Mouse (Mus musculus): ENCODE measurements at regions not wholly inside any gene's neighbourhood (a gene's known extent, or its start where the extent isn't known, plus 50 kb on each side); places are given as distances from the start of the nearest gene placed in this dataset.
A peak's percentile ranks its signal among the peaks of the same experiment; 100 is the strongest.

- no peak for TF ChIP-seq CTCF (IDR thresholded peaks at IDR 0.05)
- intact Hi-C loops (cut with DNase I): no loop called here
- DNase-seq (ENCODE audit: extremely low spot score in 1 of 2, low spot score in 2 of 2): no peak
- Histone ChIP-seq H3K27ac (no peak overlapping the region), H3K4me3 (no peak overlapping the region)
Measured at GRCm38 (mm10) chr16:15103938-15104337, 197.5 kb downstream of the Efcab1 start.

- no peak overlapping the region for H3K27ac ChIP-seq
- no peak overlapping the region for H3K4me3 ChIP-seq
- TF ChIP-seq CTCF (IDR thresholded peaks at IDR 0.05): peak; percentile 1
- DNase-seq (ENCODE audit: extremely low spot score in 1 of 2, low spot score in 2 of 2): no peak
- intact Hi-C loops (cut with DNase I): no loop called here
Measured at GRCm38 (mm10) chr16:15107234-15107633, 200.8 kb downstream of the Efcab1 start.

- no peak for DNase-seq (ENCODE audit: extremely low spot score in 1 of 2, low spot score in 2 of 2)
- no peak overlapping the region for H3K4me3 ChIP-seq
- intact Hi-C loops (cut with DNase I): no loop called here
- TF ChIP-seq CTCF (IDR thresholded peaks at IDR 0.05): no peak
- no peak overlapping the region for H3K27ac ChIP-seq
Measured at GRCm38 (mm10) chr16:15113131-15113530, 204.1 kb upstream of the Gm21897 start.

GRCm38 (mm10) chr16:15113989-15114556, 203.2 kb upstream of the Gm21897 start:
- intact Hi-C loops (cut with DNase I): no loop called here
- no peak overlapping the region for H3K4me3 ChIP-seq

GRCm38 (mm10) chr16:15114574-15115230, 202.6 kb upstream of the Gm21897 start:
- intact Hi-C loops (cut with DNase I): loop anchor here (5.0 kb wide), 1 partner anchor 412 kb away; no protein-coding TSS in a partner anchor
- no peak for DNase-seq (ENCODE audit: extremely low spot score in 1 of 2, low spot score in 2 of 2)
- no peak overlapping the region for H3K27ac ChIP-seq
- H3K4me3 ChIP-seq: no peak overlapping the region
- TF ChIP-seq CTCF (IDR thresholded peaks at IDR 0.05): no peak

More at GRCm38 (mm10) chr16:15113989-15114556, 203.2 kb upstream of the Gm21897 start:
- no peak for DNase-seq (ENCODE audit: extremely low spot score in 1 of 2, low spot score in 2 of 2)
- H3K27ac ChIP-seq: no peak overlapping the region
- no peak for TF ChIP-seq CTCF (IDR thresholded peaks at IDR 0.05)

- TF ChIP-seq CTCF (IDR thresholded peaks at IDR 0.05): no peak
- Histone ChIP-seq H3K4me3 (no peak overlapping the region), H3K27ac (no peak overlapping the region)
- no peak for DNase-seq (ENCODE audit: extremely low spot score in 1 of 2, low spot score in 2 of 2)
- intact Hi-C loops (cut with DNase I): loop anchor here (5.0 kb wide), 1 partner anchor 413 kb away; no protein-coding TSS in a partner anchor
Measured at GRCm38 (mm10) chr16:15115386-15115785, 201.9 kb upstream of the Gm21897 start.

GRCm38 (mm10) chr16:15119799-15120198, 197.5 kb upstream of the Gm21897 start:
- intact Hi-C loops (cut with DNase I): loop anchor here (5.0 kb wide), 1 partner anchor 417 kb away; no protein-coding TSS in a partner anchor
- Histone ChIP-seq H3K4me3 (no peak overlapping the region), H3K27ac (no peak overlapping the region)
- TF ChIP-seq CTCF (IDR thresholded peaks at IDR 0.05): peak; percentile 24; the same call in 1 of the 2 replicates
- no peak for DNase-seq (ENCODE audit: extremely low spot score in 1 of 2, low spot score in 2 of 2)

- TF ChIP-seq CTCF (IDR thresholded peaks at IDR 0.05): no peak
- no peak overlapping the region for H3K4me3 ChIP-seq
- DNase-seq (ENCODE audit: extremely low spot score in 1 of 2, low spot score in 2 of 2): no peak
- no peak overlapping the region for H3K27ac ChIP-seq
- intact Hi-C loops (cut with DNase I): no loop called here
Measured at GRCm38 (mm10) chr16:15128996-15129395, 188.3 kb upstream of the Gm21897 start.

- no peak for DNase-seq (ENCODE audit: extremely low spot score in 1 of 2, low spot score in 2 of 2)
- no peak for TF ChIP-seq CTCF (IDR thresholded peaks at IDR 0.05)
- Histone ChIP-seq H3K27ac (no peak overlapping the region), H3K4me3 (no peak overlapping the region)
- intact Hi-C loops (cut with DNase I): no loop called here
Measured at GRCm38 (mm10) chr16:15129806-15130205, 187.5 kb upstream of the Gm21897 start.

GRCm38 (mm10) chr16:15157852-15158251, 159.4 kb upstream of the Gm21897 start:
- Histone ChIP-seq H3K4me3 (no peak overlapping the region), H3K27ac (no peak overlapping the region)
- intact Hi-C loops (cut with DNase I): no loop called here
- DNase-seq (ENCODE audit: extremely low spot score in 1 of 2, low spot score in 2 of 2): no peak
- no peak for TF ChIP-seq CTCF (IDR thresholded peaks at IDR 0.05)

- no peak for TF ChIP-seq CTCF (IDR thresholded peaks at IDR 0.05)
- DNase-seq (ENCODE audit: extremely low spot score in 1 of 2, low spot score in 2 of 2): no peak
- Histone ChIP-seq H3K4me3 (no peak overlapping the region), H3K27ac (no peak overlapping the region)
- intact Hi-C loops (cut with DNase I): no loop called here
Measured at GRCm38 (mm10) chr16:15175516-15175915, 141.7 kb upstream of the Gm21897 start.

- DNase-seq (ENCODE audit: extremely low spot score in 1 of 2, low spot score in 2 of 2): no peak
- Histone ChIP-seq H3K27ac (no peak overlapping the region), H3K4me3 (no peak overlapping the region)
- no peak for TF ChIP-seq CTCF (IDR thresholded peaks at IDR 0.05)
- intact Hi-C loops (cut with DNase I): no loop called here
Measured at GRCm38 (mm10) chr16:15185714-15186113, 131.5 kb upstream of the Gm21897 start.

Data from left cerebral cortex, adult 2 months (tissue).